Mouse (Mus musculus) myocyte (in vitro differentiated cells): ENCODE measurements around the gene Elp6.

Experiments
- CEBPB ChIP-seq: IDR thresholded peaks from 2 replicates; pipeline ENCODE4 v1.6.1; 2011; ENCODE audit warnings: mild to moderate bottlenecking, moderate library complexity; ENCODE audit not compliant: poor library complexity, insufficient read depth, severe bottlenecking
- E2F4 ChIP-seq: IDR thresholded peaks from one replicate; pipeline ENCODE4 v1.6.1; 2011; ENCODE audit warnings: mild to moderate bottlenecking, control low read depth, moderate library complexity; ENCODE audit not compliant: insufficient read depth
- MAX ChIP-seq: IDR thresholded peaks from one replicate; pipeline ENCODE4 v1.6.1; 2011; ENCODE audit warnings: low read depth, mild to moderate bottlenecking, control low read depth
- MYOD1 ChIP-seq, 3 experiments: IDR thresholded peaks; one replicate each; pipeline ENCODE4 v1.6.1; 2011; ENCODE audit warnings: control low read depth in 2 of 3, low read depth in 2 of 3, mild to moderate bottlenecking in 2 of 3, moderate library complexity in 1 of 3; ENCODE audit not compliant: insufficient read length in 2 of 3, control insufficient read depth in 1 of 3
- MYOG ChIP-seq, 3 experiments: IDR thresholded peaks; one replicate each; pipeline ENCODE4 v1.6.1; 2011; ENCODE audit warnings: control low read depth in 2 of 3, low read depth in 2 of 3, mild to moderate bottlenecking in 2 of 3; ENCODE audit not compliant: insufficient read length in 2 of 3, control insufficient read depth in 1 of 3, insufficient read depth in 1 of 3
- POLR2A ChIP-seq: IDR thresholded peaks from one replicate; pipeline ENCODE4 v1.6.1; 2011; ENCODE audit warnings: low read depth, mild to moderate bottlenecking, control low read depth, moderate library complexity; ENCODE audit not compliant: insufficient read length
- POLR2AphosphoS2 ChIP-seq: IDR thresholded peaks from one replicate; pipeline ENCODE4 v1.6.1; 2011; ENCODE audit warnings: low read depth, control low read depth; ENCODE audit not compliant: insufficient read length
- REST ChIP-seq: IDR thresholded peaks from one replicate; pipeline ENCODE4 v1.6.1; 2011; ENCODE audit warnings: mild to moderate bottlenecking, control low read depth, moderate library complexity; ENCODE audit not compliant: insufficient read depth, insufficient read length
- SRF ChIP-seq: IDR thresholded peaks from one replicate; pipeline ENCODE4 v1.6.1; 2011; ENCODE audit warnings: low read depth; ENCODE audit not compliant: control insufficient read depth, insufficient read length
- TCF12 ChIP-seq: IDR thresholded peaks from one replicate; pipeline ENCODE4 v1.6.1; 2011; ENCODE audit warnings: mild to moderate bottlenecking, control low read depth; ENCODE audit not compliant: poor library complexity, insufficient read depth, severe bottlenecking
- TCF3 ChIP-seq: IDR thresholded peaks from one replicate; pipeline ENCODE4 v1.6.1; 2011; ENCODE audit warnings: low read depth, control low read depth; ENCODE audit not compliant: insufficient read length
- USF1 ChIP-seq: IDR thresholded peaks from one replicate; pipeline ENCODE4 v1.6.1; 2011; ENCODE audit warnings: low read depth, mild to moderate bottlenecking, control low read depth, moderate library complexity

DNA sequence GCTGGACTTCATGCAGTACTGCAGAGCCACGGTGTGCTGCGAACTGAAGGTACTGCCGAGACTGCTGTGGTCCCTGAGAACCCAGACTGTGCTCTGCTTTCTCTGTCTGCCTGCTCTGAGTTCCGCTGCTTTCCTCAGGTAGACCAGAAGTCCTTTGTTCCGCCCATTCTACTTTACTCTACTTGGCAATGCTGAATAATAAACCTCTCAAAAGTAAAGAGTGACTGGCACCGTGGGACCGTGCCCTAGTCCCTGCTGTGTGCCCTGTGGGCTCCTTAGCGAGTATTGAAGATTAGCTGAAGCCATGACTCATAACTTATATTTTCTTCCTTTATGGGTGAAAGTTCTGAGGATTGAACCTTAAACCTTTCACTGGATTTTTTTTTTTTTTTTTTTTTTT is 10.9 kb downstream of the Elp6 start:
- TF ChIP-seq MAX, result no peak
- no peak for TF ChIP-seq POLR2A
- no peak for TF ChIP-seq TCF12
- no peak for TF ChIP-seq E2F4
- TF ChIP-seq MYOG (IDR thresholded peaks at IDR 0.05; ENCODE audit: control insufficient read depth in 1 of 3, insufficient read depth in 1 of 3, insufficient read length in 2 of 3, low read depth in 2 of 3), result no peak
- TF ChIP-seq USF1, result no peak
- TF ChIP-seq MYOD1 (IDR thresholded peaks at IDR 0.05; ENCODE audit: control insufficient read depth in 1 of 3, insufficient read length in 2 of 3, low read depth in 2 of 3), result no peak
- TF ChIP-seq REST, result no peak
- TF ChIP-seq POLR2AphosphoS2, result no peak
- TF ChIP-seq SRF, result no peak
- no peak for TF ChIP-seq CEBPB
- no peak for TF ChIP-seq TCF3
